Mouse (Mus musculus): ENCODE results near the gene Glis3. TPM values are rescaled to one million over a fixed set of nuclear protein-coding genes. Genes with fewer than 3 reads are reported as not detected.

The Glis3 gene
- polyA plus RNA-seq, 1 experiment from 2014 or later: 3.2 TPM

GRCm38 (mm10) chr19:28531750-28532149 lies 148.1 kb downstream of the Glis3 start:
- no peaks in the 10 kb centered on the region for H3K36me3 ChIP-seq (ENCODE audit: control insufficient read depth, insufficient read depth, low read length)
- ATAC-seq (ENCODE audit: insufficient number of reproducible peaks, low FRiP score, low TSS enrichment, low read depth) (no peak), DNase-seq (ENCODE audit: low spot score) (no peak)
- no peak overlapping the region for H3K27ac ChIP-seq (replicated peaks; ENCODE audit: low read depth, low read length)
- no peaks in the 10 kb centered on the region for H3K4me1 ChIP-seq (ENCODE audit: control insufficient read depth, insufficient read depth, low read length)
- no peaks in the 10 kb centered on the region for H3K27me3 ChIP-seq (ENCODE audit: control insufficient read depth, insufficient read depth, low read length)
- no peak overlapping the region for H3K4me2 ChIP-seq (ENCODE audit: low read depth, severe bottlenecking)
- H3K4me3 ChIP-seq (ENCODE audit: low read depth, low read length): no peak overlapping the region
- WGBS: 89% methylated on average over 9 of the region's 9 CpGs
- no peak overlapping the region for H3K9ac ChIP-seq (ENCODE audit: low read length)
- no peaks in the 10 kb centered on the region for H3K9me3 ChIP-seq (ENCODE audit: control insufficient read depth, low read length)

- Histone ChIP-seq H3K9ac (ENCODE audit: low read length) (no peak overlapping the region), H3K27me3 (ENCODE audit: control insufficient read depth, insufficient read depth, low read length) (no peaks in the 10 kb centered on the region), H3K4me3 (ENCODE audit: low read depth, low read length) (no peak overlapping the region), H3K9me3 (ENCODE audit: control insufficient read depth, low read length) (no peaks in the 10 kb centered on the region), H3K36me3 (ENCODE audit: control insufficient read depth, insufficient read depth, low read length) (no peaks in the 10 kb centered on the region), H3K4me2 (ENCODE audit: low read depth, severe bottlenecking) (no peak overlapping the region), H3K27ac (replicated peaks; ENCODE audit: low read depth, low read length) (no peak overlapping the region), H3K4me1 (ENCODE audit: control insufficient read depth, insufficient read depth, low read length) (no peaks in the 10 kb centered on the region)
- 71% methylated on average over 10 of the region's 10 CpGs for WGBS
- peak; percentile 57 for DNase-seq (ENCODE audit: low spot score)
- no peak for ATAC-seq (ENCODE audit: insufficient number of reproducible peaks, low FRiP score, low TSS enrichment, low read depth)
Observed at GRCm38 (mm10) chr19:28530846-28531245, 149.0 kb downstream of the Glis3 start.

GRCm38 (mm10) chr19:28529006-28529405 lies 150.9 kb downstream of the Glis3 start:
- DNase-seq (ENCODE audit: low spot score) (no peak), ATAC-seq (ENCODE audit: insufficient number of reproducible peaks, low FRiP score, low TSS enrichment, low read depth) (no peak)
- Histone ChIP-seq H3K9ac (ENCODE audit: low read length) (no peak overlapping the region), H3K4me2 (ENCODE audit: low read depth, severe bottlenecking) (no peak overlapping the region), H3K36me3 (ENCODE audit: control insufficient read depth, insufficient read depth, low read length) (no peaks in the 10 kb centered on the region), H3K4me1 (ENCODE audit: control insufficient read depth, insufficient read depth, low read length) (no peaks in the 10 kb centered on the region), H3K4me3 (ENCODE audit: low read depth, low read length) (no peak overlapping the region), H3K9me3 (ENCODE audit: control insufficient read depth, low read length) (no peaks in the 10 kb centered on the region), H3K27me3 (ENCODE audit: control insufficient read depth, insufficient read depth, low read length) (no peaks in the 10 kb centered on the region), H3K27ac (replicated peaks; ENCODE audit: low read depth, low read length) (no peak overlapping the region)
- 93% methylated on average over 13 of the region's 13 CpGs for WGBS

GRCm38 (mm10) chr19:28527446-28527845 lies 152.4 kb downstream of the Glis3 start:
- no peaks in the 10 kb centered on the region for H3K4me1 ChIP-seq (ENCODE audit: control insufficient read depth, insufficient read depth, low read length)
- no peak for DNase-seq (ENCODE audit: low spot score)
- WGBS: 94% methylated on average over 5 of the region's 5 CpGs
- H3K27ac ChIP-seq (replicated peaks; ENCODE audit: low read depth, low read length): no peak overlapping the region
- H3K4me3 ChIP-seq (ENCODE audit: low read depth, low read length): no peak overlapping the region
- H3K27me3 ChIP-seq (ENCODE audit: control insufficient read depth, insufficient read depth, low read length): no peaks in the 10 kb centered on the region
- H3K36me3 ChIP-seq (ENCODE audit: control insufficient read depth, insufficient read depth, low read length): no peaks in the 10 kb centered on the region
- no peaks in the 10 kb centered on the region for H3K9me3 ChIP-seq (ENCODE audit: control insufficient read depth, low read length)
- no peak for ATAC-seq (ENCODE audit: insufficient number of reproducible peaks, low FRiP score, low TSS enrichment, low read depth)
- H3K4me2 ChIP-seq (ENCODE audit: low read depth, severe bottlenecking): no peak overlapping the region
- no peak overlapping the region for H3K9ac ChIP-seq (ENCODE audit: low read length)

GRCm38 (mm10) chr19:28525331-28525730 lies 154.5 kb downstream of the Glis3 start:
- Histone ChIP-seq H3K4me1 (ENCODE audit: control insufficient read depth, insufficient read depth, low read length) (no peaks in the 10 kb centered on the region), H3K36me3 (ENCODE audit: control insufficient read depth, insufficient read depth, low read length) (no peaks in the 10 kb centered on the region), H3K4me3 (ENCODE audit: low read depth, low read length) (no peak overlapping the region), H3K4me2 (ENCODE audit: low read depth, severe bottlenecking) (no peak overlapping the region), H3K9me3 (ENCODE audit: control insufficient read depth, low read length) (no peaks in the 10 kb centered on the region), H3K9ac (ENCODE audit: low read length) (no peak overlapping the region), H3K27me3 (ENCODE audit: control insufficient read depth, insufficient read depth, low read length) (no peaks in the 10 kb centered on the region), H3K27ac (replicated peaks; ENCODE audit: low read depth, low read length) (no peak overlapping the region)
- DNase-seq (ENCODE audit: low spot score) (no peak), ATAC-seq (ENCODE audit: insufficient number of reproducible peaks, low FRiP score, low TSS enrichment, low read depth) (no peak)
- 86% methylated on average over 3 of the region's 3 CpGs for WGBS

GRCm38 (mm10) chr19:28522289-28522688 lies 157.6 kb downstream of the Glis3 start:
- ATAC-seq (ENCODE audit: insufficient number of reproducible peaks, low FRiP score, low TSS enrichment, low read depth): no peak
- no peaks in the 10 kb centered on the region for H3K36me3 ChIP-seq (ENCODE audit: control insufficient read depth, insufficient read depth, low read length)
- H3K27ac ChIP-seq (replicated peaks; ENCODE audit: low read depth, low read length): no peak overlapping the region
- WGBS: 82% methylated on average over 3 of the region's 3 CpGs
- H3K4me1 ChIP-seq (ENCODE audit: control insufficient read depth, insufficient read depth, low read length): no peaks in the 10 kb centered on the region
- no peak overlapping the region for H3K4me3 ChIP-seq (ENCODE audit: low read depth, low read length)
- H3K4me2 ChIP-seq (ENCODE audit: low read depth, severe bottlenecking): no peak overlapping the region
- H3K9ac ChIP-seq (ENCODE audit: low read length): no peak overlapping the region
- no peaks in the 10 kb centered on the region for H3K9me3 ChIP-seq (ENCODE audit: control insufficient read depth, low read length)
- no peak for DNase-seq (ENCODE audit: low spot score)
- H3K27me3 ChIP-seq (ENCODE audit: control insufficient read depth, insufficient read depth, low read length): no peaks in the 10 kb centered on the region

- no peaks in the 10 kb centered on the region for H3K4me1 ChIP-seq (ENCODE audit: control insufficient read depth, insufficient read depth, low read length)
- H3K36me3 ChIP-seq (ENCODE audit: control insufficient read depth, insufficient read depth, low read length): no peaks in the 10 kb centered on the region
- no peak overlapping the region for H3K27ac ChIP-seq (replicated peaks; ENCODE audit: low read depth, low read length)
- 74% methylated on average over 6 of the region's 6 CpGs for WGBS
- H3K4me3 ChIP-seq (ENCODE audit: low read depth, low read length): no peak overlapping the region
- no peak for ATAC-seq (ENCODE audit: insufficient number of reproducible peaks, low FRiP score, low TSS enrichment, low read depth)
- H3K27me3 ChIP-seq (ENCODE audit: control insufficient read depth, insufficient read depth, low read length): no peaks in the 10 kb centered on the region
- H3K9me3 ChIP-seq (ENCODE audit: control insufficient read depth, low read length): no peaks in the 10 kb centered on the region
- no peak overlapping the region for H3K4me2 ChIP-seq (ENCODE audit: low read depth, severe bottlenecking)
- no peak overlapping the region for H3K9ac ChIP-seq (ENCODE audit: low read length)
- no peak for DNase-seq (ENCODE audit: low spot score)
Observed at GRCm38 (mm10) chr19:28520761-28521181, 159.1 kb downstream of the Glis3 start.

GRCm38 (mm10) chr19:28520128-28520745 lies 159.6 kb downstream of the Glis3 start:
- ATAC-seq (ENCODE audit: insufficient number of reproducible peaks, low FRiP score, low TSS enrichment, low read depth) (no peak), DNase-seq (ENCODE audit: low spot score) (no peak)
- 87% methylated on average over 8 of the region's 8 CpGs for WGBS
- H3K36me3 ChIP-seq (ENCODE audit: control insufficient read depth, insufficient read depth, low read length): no peaks in the 10 kb centered on the region
- no peaks in the 10 kb centered on the region for H3K4me1 ChIP-seq (ENCODE audit: control insufficient read depth, insufficient read depth, low read length)
- H3K4me2 ChIP-seq (ENCODE audit: low read depth, severe bottlenecking): no peak overlapping the region
- no peak overlapping the region for H3K27ac ChIP-seq (replicated peaks; ENCODE audit: low read depth, low read length)
- no peak overlapping the region for H3K9ac ChIP-seq (ENCODE audit: low read length)
- H3K27me3 ChIP-seq (ENCODE audit: control insufficient read depth, insufficient read depth, low read length): no peaks in the 10 kb centered on the region
- H3K9me3 ChIP-seq (ENCODE audit: control insufficient read depth, low read length): no peaks in the 10 kb centered on the region
- no peak overlapping the region for H3K4me3 ChIP-seq (ENCODE audit: low read depth, low read length)

- 85% methylated on average over 3 of the region's 3 CpGs for WGBS
- H3K4me2 ChIP-seq (ENCODE audit: low read depth, severe bottlenecking): no peak overlapping the region
- H3K36me3 ChIP-seq (ENCODE audit: control insufficient read depth, insufficient read depth, low read length): no peaks in the 10 kb centered on the region
- H3K4me1 ChIP-seq (ENCODE audit: control insufficient read depth, insufficient read depth, low read length): no peaks in the 10 kb centered on the region
- ATAC-seq (ENCODE audit: insufficient number of reproducible peaks, low FRiP score, low TSS enrichment, low read depth): no peak
- H3K27me3 ChIP-seq (ENCODE audit: control insufficient read depth, insufficient read depth, low read length): no peaks in the 10 kb centered on the region
- H3K9ac ChIP-seq (ENCODE audit: low read length): no peak overlapping the region
- no peak overlapping the region for H3K27ac ChIP-seq (replicated peaks; ENCODE audit: low read depth, low read length)
- no peak overlapping the region for H3K4me3 ChIP-seq (ENCODE audit: low read depth, low read length)
- H3K9me3 ChIP-seq (ENCODE audit: control insufficient read depth, low read length): no peaks in the 10 kb centered on the region
- no peak for DNase-seq (ENCODE audit: low spot score)
Observed at GRCm38 (mm10) chr19:28519296-28519695, 160.6 kb downstream of the Glis3 start.

Data from limb, embryonic 11.5 days (tissue).